Mouse (Mus musculus) left cerebral cortex, postnatal 25 days (tissue): ENCODE data around the gene Bst2. TPM values are rescaled to one million over a fixed set of nuclear protein-coding genes. Genes with fewer than 3 reads are reported as not detected.

Experiments used
- DNase-seq, 2 experiments: peaks; one replicate each; pipeline ENCODE4 v3.0.0; 2022; ENCODE audit warnings: low spot score in 2 of 2, mixed read lengths in 1 of 2
- intact Hi-C: fragments of 180-260 bp; cut with DNase I; formaldehyde crosslinking; loops from one replicate; pipeline ENCODE4 v1.15.1; 2025
- total RNA-seq, 2 experiments: library from RNA; stranded (reverse); gene quantifications; 2 replicates each; pipeline ENCODE4 v1.2.3; 2021

Gene Bst2
- total RNA-seq, 2 experiments from 2014 or later: 2.3 to 4.3 TPM

GRCm38 (mm10) chr8:71495039-71495438 is 42.2 kb downstream of the Bst2 start:
- DNase-seq: peak; percentile 75 to 81
- intact Hi-C loops: no loop called here

GRCm38 (mm10) chr8:71488454-71488853 is 48.8 kb downstream of the Bst2 start:
- DNase-seq: peak; percentile 85 to 96
- intact Hi-C loops: loop anchor here (2.0 kb wide), 1 partner anchor 14 kb away; no protein-coding TSS in a partner anchor

- intact Hi-C loops: loop anchor here (2.0 kb wide), 1 partner anchor 13 kb away; no protein-coding TSS in a partner anchor
- DNase-seq: peak; percentile 85 to 86
Observed at GRCm38 (mm10) chr8:71487691-71488445, 49.4 kb downstream of the Bst2 start, which contains the start of gene Gtpbp3. TSS of gene Gtpbp3 (plus strand) at chr8:71488103.

- intact Hi-C loops: no loop called here
- no peak for DNase-seq
Observed at GRCm38 (mm10) chr8:71486136-71486529, 51.1 kb downstream of the Bst2 start.

GRCm38 (mm10) chr8:71485142-71486135 is 51.8 kb downstream of the Bst2 start, which contains the start of gene Ano8:
TSS of gene Ano8 (minus strand) at chr8:71485963.
- peak; percentile 89 to 93 for DNase-seq
- intact Hi-C loops: loop anchor here (1.0 kb wide), 1 partner anchor 8 kb away; no protein-coding TSS in a partner anchor

GRCm38 (mm10) chr8:71484736-71485135 is 52.5 kb downstream of the Bst2 start:
- intact Hi-C loops: loop anchor here (1.0 kb wide), 1 partner anchor 7 kb away; no protein-coding TSS in a partner anchor
- no peak for DNase-seq

Other genes starting within 250 kb of the Bst2 start
- 100 to 1,000 TPM in 1 of 2 experiments, 10 to 100 TPM in 1; 95.9 to 102 TPM for gene Use1, start 170.6 kb downstream of the Bst2 start, total RNA-seq
- gene Ocel1, start 166.2 kb downstream of the Bst2 start, total RNA-seq: 10 to 100 TPM; 14.8 to 18.6 TPM
- gene Nr2f6, start 155.5 kb downstream of the Bst2 start, total RNA-seq: 10 to 100 TPM; 37.6 to 43.0 TPM
- 1 to 10 TPM; 4.9 to 5.0 TPM for gene Ushbp1, start 141.7 kb downstream of the Bst2 start, total RNA-seq
- 100 to 1,000 TPM; 111 to 117 TPM for gene Babam1, start 140.6 kb downstream of the Bst2 start, total RNA-seq
- under 1 TPM; 0.28 to 0.41 TPM for gene Ankle1, start 131.4 kb downstream of the Bst2 start, total RNA-seq
- 100 to 1,000 TPM; 299 to 324 TPM for gene Abhd8, start 73.8 kb downstream of the Bst2 start, total RNA-seq
- 10 to 100 TPM; 59.7 to 60.8 TPM for gene Mrpl34, start 72.5 kb downstream of the Bst2 start, total RNA-seq
- gene Dda1, start 68.3 kb downstream of the Bst2 start, total RNA-seq: 10 to 100 TPM; 80.9 to 84.8 TPM
- 10 to 100 TPM; 59.9 to 60.9 TPM for gene Ano8, start 51.5 kb downstream of the Bst2 start, total RNA-seq
- 10 to 100 TPM; 28.6 to 33.2 TPM for gene Gtpbp3, start 49.4 kb downstream of the Bst2 start, total RNA-seq
- 1 to 10 TPM; 5.7 to 6.6 TPM for gene Plvap, start 25.7 kb downstream of the Bst2 start, total RNA-seq
- gene Ccdc194, start 11.7 kb downstream of the Bst2 start, total RNA-seq: not detected
- 10 to 100 TPM; 31.7 to 33.7 TPM for gene Mvb12a, start 5.5 kb upstream of the Bst2 start, total RNA-seq
- gene Tmem221, start 21.4 kb upstream of the Bst2 start, total RNA-seq: under 1 TPM in 1 of 2 experiments, not detected in 1; 0.21 TPM
- gene Nxnl1, start 29.1 kb upstream of the Bst2 start, total RNA-seq: under 1 TPM in 1 of 2 experiments, not detected in 1; 0.16 TPM
- 10 to 100 TPM; 90.0 to 92.8 TPM for gene Slc27a1, start 31.4 kb upstream of the Bst2 start, total RNA-seq
- 10 to 100 TPM; 35.1 to 38.7 TPM for gene Pgls, start 54.7 kb upstream of the Bst2 start, total RNA-seq
- 1 to 10 TPM; 3.6 to 4.2 TPM for gene Fam129c, start 60.2 kb upstream of the Bst2 start, total RNA-seq
- 10 to 100 TPM; 49.3 to 51.5 TPM for gene Colgalt1, start 73.5 kb upstream of the Bst2 start, total RNA-seq
- 100 to 1,000 TPM; 318 to 327 TPM for gene Unc13a, start 134.3 kb upstream of the Bst2 start, total RNA-seq
- 1 to 10 TPM; 3.9 to 4.8 TPM for gene Jak3, start 138.8 kb upstream of the Bst2 start, total RNA-seq
- 1 to 10 TPM; 1.3 to 1.5 TPM for gene Insl3, start 151.8 kb upstream of the Bst2 start, total RNA-seq
- under 1 TPM; 0.34 to 0.53 TPM for gene B3gnt3, start 164.3 kb upstream of the Bst2 start, total RNA-seq
- 100 to 1,000 TPM; 177 to 183 TPM for gene Fcho1, start 188.3 kb upstream of the Bst2 start, total RNA-seq